Mouse (Mus musculus) gastrocnemius, adult 8-10 months (tissue): ENCODE results near the gene Ncapg2. TPM values are rescaled to one million over a fixed set of nuclear protein-coding genes. Genes with fewer than 3 reads are reported as not detected.

Experiments
- DNase-seq, 2 experiments: peaks; one replicate each; pipeline ENCODE4 v3.0.0; 2022; ENCODE audit warnings: low spot score in 2 of 2
- total RNA-seq, 4 experiments: library from RNA; stranded (reverse); gene quantifications; 2 replicates each; pipeline ENCODE4 v1.2.4; 2022

Ncapg2 gene
- total RNA-seq, 4 experiments from 2014 or later, result 1.1 to 1.4 (median 1.2) TPM

DNA sequence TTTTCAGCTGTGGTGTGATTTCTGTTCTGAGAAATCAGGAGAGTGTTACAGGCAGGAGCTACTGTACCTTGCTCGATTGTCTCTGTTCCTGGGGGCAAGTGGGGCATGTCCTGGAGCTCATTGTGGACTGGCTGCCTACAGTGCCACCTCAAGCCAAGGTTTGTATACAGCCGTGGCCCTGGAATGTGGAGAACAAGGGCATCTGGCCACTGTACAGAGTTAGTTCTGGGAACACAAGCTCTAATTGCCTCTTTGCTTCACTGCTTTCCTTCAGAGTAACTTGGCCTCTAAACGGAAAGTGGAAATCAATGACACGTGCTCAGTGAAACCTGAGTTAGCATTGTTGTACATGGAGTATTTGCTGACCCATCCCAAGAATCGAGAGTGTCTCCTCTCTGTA lies 33.4 kb downstream of the Ncapg2 start:
- no peak for DNase-seq

GRCm38 (mm10) chr12:116442184-116442583 lies 37.0 kb downstream of the Ncapg2 start:
- DNase-seq, result no peak

- DNase-seq, result no peak
These were observed 44.3 kb downstream of the Ncapg2 start for GRCm38 (mm10) chr12:116449536-116449935.

DNA sequence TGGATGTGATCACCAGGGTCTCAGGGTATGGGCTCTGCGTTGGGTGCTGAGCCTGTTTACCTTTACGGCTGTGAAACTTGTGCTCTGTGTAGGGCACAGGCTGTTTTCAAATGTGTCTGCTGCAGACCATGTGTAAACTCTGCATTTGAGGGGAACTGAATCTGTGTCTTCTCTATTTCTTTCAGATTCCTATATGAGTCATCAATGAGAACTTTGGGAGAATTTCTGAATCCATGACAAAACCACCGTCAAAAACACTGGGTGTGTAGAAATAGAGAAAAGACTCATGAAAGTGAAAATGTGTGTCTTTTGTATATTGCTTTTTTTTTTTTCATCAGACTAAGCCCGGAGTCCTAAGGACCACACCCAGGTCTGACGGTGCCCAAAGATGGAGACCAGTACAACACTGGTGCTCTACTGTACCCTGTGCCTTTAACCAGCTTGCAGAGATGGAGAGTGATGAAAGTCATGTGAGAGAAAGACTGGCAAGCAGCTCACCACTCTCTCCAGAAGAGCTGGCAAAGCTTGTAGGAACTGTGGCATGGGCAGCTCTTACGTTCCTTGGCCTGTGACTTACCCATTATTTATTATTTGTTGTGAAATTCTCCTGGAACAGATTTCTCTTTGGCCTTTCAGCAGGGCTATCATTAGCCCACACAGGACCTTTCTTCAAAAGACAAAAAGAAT lies 55.3 kb downstream of the Ncapg2 start:
- DNase-seq, result no peak

- DNase-seq, result no peak
These were observed 61.8 kb downstream of the Ncapg2 start for GRCm38 (mm10) chr12:116467030-116467429.

DNA sequence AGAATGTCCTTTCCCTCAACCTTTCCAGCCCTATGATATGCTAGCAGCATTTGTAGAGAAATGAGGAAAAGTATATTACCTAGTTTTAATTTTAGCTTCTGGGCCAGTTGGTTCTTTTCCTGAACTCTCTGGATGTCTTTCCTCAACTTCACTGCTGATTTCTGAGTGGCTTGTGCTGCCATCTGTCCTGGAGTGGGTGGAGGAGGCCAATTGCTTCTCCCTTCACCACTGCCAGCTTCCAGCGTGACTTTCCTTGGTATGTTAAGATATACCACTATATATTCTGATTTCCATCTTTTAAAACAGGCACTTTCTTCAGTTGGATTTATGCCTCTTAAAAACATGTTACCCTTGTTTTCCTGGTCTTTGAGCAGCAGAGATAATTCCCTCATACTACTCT lies 63.1 kb downstream of the Ncapg2 start:
- no peak for DNase-seq

- no peak for DNase-seq
These were observed 63.9 kb downstream of the Ncapg2 start for GRCm38 (mm10) chr12:116469096-116469495.

DNA sequence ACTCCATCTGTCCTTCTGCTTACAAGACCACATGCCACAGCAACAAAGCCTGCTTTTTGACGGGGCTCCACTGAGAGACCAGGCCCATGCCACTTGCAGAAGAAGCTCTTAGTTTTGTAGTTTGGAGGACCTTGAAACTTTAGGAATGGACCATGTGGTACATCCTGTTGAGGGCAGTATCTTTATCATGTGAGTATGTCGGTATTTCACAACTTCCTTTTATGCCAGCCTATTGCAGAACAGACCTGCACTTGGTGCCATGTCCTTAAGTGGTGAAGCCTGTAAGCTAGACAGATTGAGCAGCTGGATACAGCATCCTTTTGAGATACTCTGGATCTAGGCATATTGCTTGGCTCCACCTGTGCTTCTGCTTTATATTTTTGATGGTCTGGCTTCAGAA lies 68.1 kb downstream of the Ncapg2 start:
- no peak for DNase-seq

DNA sequence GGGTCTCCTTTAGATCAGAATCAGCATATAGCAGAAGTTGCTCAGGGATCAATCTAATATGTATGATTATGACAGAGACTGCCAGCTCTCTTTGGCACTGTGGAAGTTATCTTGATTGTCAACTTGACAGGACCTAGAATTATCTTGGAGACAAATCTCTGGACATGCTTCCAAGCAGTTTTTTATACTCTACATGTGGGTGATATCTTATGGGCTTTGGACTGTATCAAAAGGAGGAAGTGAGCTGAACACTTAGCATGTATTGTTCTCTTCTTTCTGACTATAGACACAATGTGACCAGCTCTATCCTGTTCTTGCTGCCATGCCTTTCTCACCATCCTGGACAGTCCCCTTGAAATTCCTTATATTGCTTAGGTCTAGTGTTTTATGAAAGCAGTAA lies 68.6 kb downstream of the Ncapg2 start:
- no peak for DNase-seq

- no peak for DNase-seq
These were observed 69.5 kb downstream of the Ncapg2 start for GRCm38 (mm10) chr12:116474676-116475075.

DNA sequence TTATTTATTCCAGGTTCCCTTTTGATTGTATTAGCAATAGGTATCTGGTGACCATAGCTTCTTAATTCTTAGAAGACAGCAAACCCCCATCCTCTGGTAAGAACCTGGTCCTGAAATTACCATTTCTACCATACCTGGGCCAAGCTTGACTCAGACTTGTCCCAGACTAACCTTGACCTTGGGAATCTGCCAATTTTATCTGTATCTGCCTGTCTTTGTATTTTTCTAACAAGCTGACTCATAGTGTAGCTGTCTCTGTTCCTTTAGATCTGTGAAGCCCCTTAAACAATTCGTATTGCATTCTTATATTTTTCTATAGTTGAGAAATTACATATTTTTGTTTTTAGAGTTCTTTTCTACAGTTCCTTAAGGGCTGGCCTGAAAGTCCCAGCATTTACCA lies 73.6 kb downstream of the Ncapg2 start:
- no peak for DNase-seq

DNA sequence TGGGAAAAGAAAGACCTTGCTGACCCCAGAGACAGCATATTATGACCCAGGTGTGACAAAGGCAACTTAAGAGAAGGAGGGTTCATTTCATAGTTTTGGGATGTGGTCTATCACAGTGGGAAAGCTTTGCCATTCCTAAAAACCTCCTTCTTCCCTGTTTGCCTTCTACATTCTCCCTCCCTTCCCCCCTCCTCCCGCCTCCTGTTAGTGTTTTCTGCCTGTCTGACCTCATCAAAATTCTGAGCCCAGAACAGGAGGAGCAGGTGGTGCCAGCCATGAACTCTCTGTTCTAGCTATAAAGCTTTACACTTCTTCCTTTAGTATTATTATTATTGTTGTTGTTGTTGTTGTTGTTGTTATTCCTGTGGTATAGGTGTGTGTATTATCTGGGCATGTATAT lies 76.7 kb downstream of the Ncapg2 start:
- DNase-seq, result no peak

GRCm38 (mm10) chr12:116483581-116483980 lies 78.4 kb downstream of the Ncapg2 start:
- no peak for DNase-seq

- DNase-seq, result no peak
These were observed 79.8 kb downstream of the Ncapg2 start for GRCm38 (mm10) chr12:116484991-116485390.

DNA sequence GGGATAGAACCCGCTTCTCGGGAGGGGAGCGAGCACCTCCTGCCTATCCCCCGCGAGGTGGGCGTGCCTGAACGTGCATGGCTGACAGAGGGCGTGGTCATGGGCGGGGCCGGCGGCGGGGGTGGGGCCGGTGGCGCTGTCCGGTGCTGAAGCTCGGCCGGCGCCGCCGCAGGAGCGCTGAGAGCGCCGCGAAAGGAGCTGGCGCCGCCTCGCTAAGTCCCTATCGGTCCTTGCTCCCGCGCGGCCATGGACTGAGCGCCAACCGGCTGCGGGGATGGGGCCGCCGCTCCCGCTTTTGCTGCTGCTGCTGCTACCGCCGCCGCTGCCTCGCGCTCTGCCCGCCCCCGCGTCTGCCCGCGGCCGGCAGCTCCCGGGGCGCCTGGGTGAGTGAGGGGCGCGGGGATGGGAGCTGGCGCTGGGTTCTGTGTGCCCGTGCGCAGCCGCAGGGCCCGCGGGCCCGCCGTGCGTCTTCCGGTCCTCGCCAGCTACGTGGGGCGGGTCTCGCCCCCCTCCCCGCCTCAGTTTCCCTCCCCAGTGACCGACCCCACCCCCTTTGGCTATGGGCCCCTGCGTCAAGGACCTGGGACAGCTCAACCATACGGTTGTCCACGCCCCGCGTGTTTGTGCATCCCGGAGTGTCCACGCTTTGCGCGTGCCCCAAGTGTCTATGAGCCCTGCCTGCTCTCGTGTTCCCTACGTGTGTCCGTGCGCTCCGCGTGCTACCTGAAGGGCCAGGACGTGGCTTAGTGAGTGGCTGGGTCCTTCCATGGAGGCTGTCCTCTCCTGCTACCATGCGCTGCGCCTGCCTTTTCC lies 80.6 kb downstream of the Ncapg2 start, which contains the start of gene Ptprn2:
Gene Ptprn2, plus strand, starts transcription at position 130 of the 813 bp plus-strand sequence.
- no peak for DNase-seq

GRCm38 (mm10) chr12:116486404-116486730 lies 81.2 kb downstream of the Ncapg2 start:
- no peak for DNase-seq

- no peak for DNase-seq
These were observed 83.6 kb downstream of the Ncapg2 start for GRCm38 (mm10) chr12:116488836-116489235.

- DNase-seq, result no peak
These were observed 85.6 kb downstream of the Ncapg2 start for GRCm38 (mm10) chr12:116490575-116491356.

DNA sequence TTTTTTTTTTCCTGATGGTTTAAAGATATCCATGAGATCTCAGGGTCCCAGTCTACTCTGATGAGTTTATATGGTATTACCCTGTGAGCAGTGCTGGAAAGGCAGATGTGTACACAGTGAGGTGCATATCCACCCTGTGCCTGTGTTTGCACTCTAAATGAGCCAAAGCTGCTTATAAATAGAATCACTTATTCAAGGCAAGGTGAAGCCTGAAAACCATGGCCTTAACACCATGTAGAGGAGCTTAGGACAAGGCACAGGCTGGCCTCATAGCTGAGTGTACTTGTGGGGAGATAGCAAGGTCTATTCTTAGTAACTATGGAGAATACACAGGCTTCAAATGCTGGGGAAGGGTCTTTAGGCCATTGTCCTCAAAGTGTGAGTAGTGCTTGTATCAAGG lies 93.5 kb downstream of the Ncapg2 start:
- no peak for DNase-seq

DNA sequence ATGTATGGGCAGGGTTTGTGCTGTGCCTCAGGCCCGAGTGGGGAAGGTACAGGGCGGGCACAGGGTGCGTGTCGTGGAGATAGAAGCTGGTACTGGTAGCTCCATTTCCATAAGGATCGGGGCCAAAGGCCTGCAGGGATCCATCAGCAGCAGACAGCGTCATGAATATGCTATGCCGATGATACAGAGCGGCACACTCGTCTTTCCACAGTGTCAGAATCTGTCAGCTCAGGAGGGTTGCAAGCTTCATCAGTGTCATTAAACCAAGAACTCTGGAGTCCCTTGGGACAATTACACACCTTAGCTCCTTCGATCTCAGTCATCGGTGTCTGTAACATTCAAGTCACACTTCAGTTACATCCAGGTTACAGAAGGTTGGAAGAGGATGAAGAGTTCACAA lies 95.5 kb downstream of the Ncapg2 start:
- DNase-seq, result no peak

- DNase-seq, result no peak
These were observed 107.3 kb downstream of the Ncapg2 start for GRCm38 (mm10) chr12:116512482-116512881.
